Mouse (Mus musculus): ENCODE measurements around the gene Kars. TPM values are rescaled to one million over a fixed set of nuclear protein-coding genes. Genes with fewer than 3 reads are reported as not detected.

Gene Kars
- polyA plus RNA-seq, 1 experiment = 325 TPM

GRCm38 (mm10) chr8:112014936-112015335 is 3.8 kb upstream of the Kars start, which contains the start of gene Gm6793:
Gene Gm6793, minus strand, starts transcription at chr8:112015036.
- Histone ChIP-seq H3K4me1 (ENCODE audit: control insufficient read depth, insufficient read depth, low read length) (no peaks in the 10 kb centered on the region), H3K27me3 (ENCODE audit: control insufficient read depth, insufficient read depth, low read length, poor library complexity, severe bottlenecking) (no peaks in the 10 kb centered on the region), H3K27ac (ENCODE audit: insufficient read depth, low read length) (no peak within 1 kb of the TSS), H3K4me3 (ENCODE audit: low read depth, low read length) (no peak within 1 kb of the TSS), H3K36me3 (ENCODE audit: control insufficient read depth, insufficient read depth, low read length, poor library complexity, severe bottlenecking) (peaks cover 12% of the 10 kb centered on the region), H3K9me3 (replicated peaks; ENCODE audit: control insufficient read depth, insufficient read depth, low read length, poor library complexity, severe bottlenecking) (no peaks in the 10 kb centered on the region), H3K9ac (ENCODE audit: low read depth, poor library complexity, severe bottlenecking) (no peak within 1 kb of the TSS)
- TF ChIP-seq EP300 (IDR thresholded peaks at IDR 0.05; ENCODE audit: insufficient read depth, low read depth, low read length) (no peak), POLR2A (IDR thresholded peaks at IDR 0.05; ENCODE audit: insufficient read depth, low read length) (no peak), CTCF (IDR thresholded peaks at IDR 0.05; ENCODE audit: low read depth, low read length) (no peak)

GRCm38 (mm10) chr8:112011816-112012242 is 706 bp upstream of the Kars start:
- peak overlapping the region; percentile 96 for H3K4me3 ChIP-seq (ENCODE audit: low read depth, low read length)
- H3K9me3 ChIP-seq (replicated peaks; ENCODE audit: control insufficient read depth, insufficient read depth, low read length, poor library complexity, severe bottlenecking) = no peaks in the 10 kb centered on the region
- H3K36me3 ChIP-seq (ENCODE audit: control insufficient read depth, insufficient read depth, low read length, poor library complexity, severe bottlenecking) = peaks cover 8% of the 10 kb centered on the region
- no peaks in the 10 kb centered on the region for H3K4me1 ChIP-seq (ENCODE audit: control insufficient read depth, insufficient read depth, low read length)
- no peaks in the 10 kb centered on the region for H3K27me3 ChIP-seq (ENCODE audit: control insufficient read depth, insufficient read depth, low read length, poor library complexity, severe bottlenecking)
- TF ChIP-seq EP300 (IDR thresholded peaks at IDR 0.05; ENCODE audit: insufficient read depth, low read depth, low read length) = no peak
- no peak for TF ChIP-seq CTCF (IDR thresholded peaks at IDR 0.05; ENCODE audit: low read depth, low read length)
- no peak for TF ChIP-seq POLR2A (IDR thresholded peaks at IDR 0.05; ENCODE audit: insufficient read depth, low read length)
- H3K27ac ChIP-seq (ENCODE audit: insufficient read depth, low read length) = no peak overlapping the region
- H3K9ac ChIP-seq (ENCODE audit: low read depth, poor library complexity, severe bottlenecking) = peak overlapping the region; percentile 82

- Histone ChIP-seq H3K9ac (ENCODE audit: low read depth, poor library complexity, severe bottlenecking) (peak overlapping the region; percentile 82), H3K4me3 (ENCODE audit: low read depth, low read length) (peak overlapping the region; percentile 30), H3K9me3 (replicated peaks; ENCODE audit: control insufficient read depth, insufficient read depth, low read length, poor library complexity, severe bottlenecking) (no peaks in the 10 kb centered on the region), H3K27me3 (ENCODE audit: control insufficient read depth, insufficient read depth, low read length, poor library complexity, severe bottlenecking) (no peaks in the 10 kb centered on the region), H3K4me1 (ENCODE audit: control insufficient read depth, insufficient read depth, low read length) (no peaks in the 10 kb centered on the region), H3K27ac (ENCODE audit: insufficient read depth, low read length) (no peak overlapping the region), H3K36me3 (ENCODE audit: control insufficient read depth, insufficient read depth, low read length, poor library complexity, severe bottlenecking) (peaks cover 29% of the 10 kb centered on the region)
- no peak for TF ChIP-seq POLR2A (IDR thresholded peaks at IDR 0.05; ENCODE audit: insufficient read depth, low read length)
- TF ChIP-seq CTCF (IDR thresholded peaks at IDR 0.05; ENCODE audit: low read depth, low read length) = no peak
- TF ChIP-seq EP300 (IDR thresholded peaks at IDR 0.05; ENCODE audit: insufficient read depth, low read depth, low read length) = no peak
Observed at GRCm38 (mm10) chr8:112009558-112009957, 1.6 kb downstream of the Kars start.

GRCm38 (mm10) chr8:112007669-112008068 is 3.5 kb downstream of the Kars start:
- H3K4me3 ChIP-seq (ENCODE audit: low read depth, low read length) = no peak overlapping the region
- no peak overlapping the region for H3K9ac ChIP-seq (ENCODE audit: low read depth, poor library complexity, severe bottlenecking)
- H3K27me3 ChIP-seq (ENCODE audit: control insufficient read depth, insufficient read depth, low read length, poor library complexity, severe bottlenecking) = no peaks in the 10 kb centered on the region
- H3K9me3 ChIP-seq (replicated peaks; ENCODE audit: control insufficient read depth, insufficient read depth, low read length, poor library complexity, severe bottlenecking) = no peaks in the 10 kb centered on the region
- peaks cover 45% of the 10 kb centered on the region for H3K36me3 ChIP-seq (ENCODE audit: control insufficient read depth, insufficient read depth, low read length, poor library complexity, severe bottlenecking)
- no peak overlapping the region for H3K27ac ChIP-seq (ENCODE audit: insufficient read depth, low read length)
- TF ChIP-seq EP300 (IDR thresholded peaks at IDR 0.05; ENCODE audit: insufficient read depth, low read depth, low read length) (no peak), CTCF (IDR thresholded peaks at IDR 0.05; ENCODE audit: low read depth, low read length) (no peak), POLR2A (IDR thresholded peaks at IDR 0.05; ENCODE audit: insufficient read depth, low read length) (no peak)
- H3K4me1 ChIP-seq (ENCODE audit: control insufficient read depth, insufficient read depth, low read length) = no peaks in the 10 kb centered on the region

GRCm38 (mm10) chr8:112005601-112006000 is 5.5 kb downstream of the Kars start:
- Histone ChIP-seq H3K4me3 (ENCODE audit: low read depth, low read length) (no peak overlapping the region), H3K9ac (ENCODE audit: low read depth, poor library complexity, severe bottlenecking) (no peak overlapping the region), H3K9me3 (replicated peaks; ENCODE audit: control insufficient read depth, insufficient read depth, low read length, poor library complexity, severe bottlenecking) (no peaks in the 10 kb centered on the region), H3K4me1 (ENCODE audit: control insufficient read depth, insufficient read depth, low read length) (no peaks in the 10 kb centered on the region), H3K27me3 (ENCODE audit: control insufficient read depth, insufficient read depth, low read length, poor library complexity, severe bottlenecking) (no peaks in the 10 kb centered on the region), H3K36me3 (ENCODE audit: control insufficient read depth, insufficient read depth, low read length, poor library complexity, severe bottlenecking) (peaks cover 65% of the 10 kb centered on the region), H3K27ac (ENCODE audit: insufficient read depth, low read length) (no peak overlapping the region)
- no peak for TF ChIP-seq CTCF (IDR thresholded peaks at IDR 0.05; ENCODE audit: low read depth, low read length)
- no peak for TF ChIP-seq POLR2A (IDR thresholded peaks at IDR 0.05; ENCODE audit: insufficient read depth, low read length)
- no peak for TF ChIP-seq EP300 (IDR thresholded peaks at IDR 0.05; ENCODE audit: insufficient read depth, low read depth, low read length)

- H3K36me3 ChIP-seq (ENCODE audit: control insufficient read depth, insufficient read depth, low read length, poor library complexity, severe bottlenecking) = peaks cover 74% of the 10 kb centered on the region
- H3K4me1 ChIP-seq (ENCODE audit: control insufficient read depth, insufficient read depth, low read length) = no peaks in the 10 kb centered on the region
- H3K9ac ChIP-seq (ENCODE audit: low read depth, poor library complexity, severe bottlenecking) = no peak overlapping the region
- H3K4me3 ChIP-seq (ENCODE audit: low read depth, low read length) = no peak overlapping the region
- H3K27me3 ChIP-seq (ENCODE audit: control insufficient read depth, insufficient read depth, low read length, poor library complexity, severe bottlenecking) = no peaks in the 10 kb centered on the region
- H3K9me3 ChIP-seq (replicated peaks; ENCODE audit: control insufficient read depth, insufficient read depth, low read length, poor library complexity, severe bottlenecking) = no peaks in the 10 kb centered on the region
- no peak overlapping the region for H3K27ac ChIP-seq (ENCODE audit: insufficient read depth, low read length)
- TF ChIP-seq EP300 (IDR thresholded peaks at IDR 0.05; ENCODE audit: insufficient read depth, low read depth, low read length) (no peak), POLR2A (IDR thresholded peaks at IDR 0.05; ENCODE audit: insufficient read depth, low read length) (no peak), CTCF (IDR thresholded peaks at IDR 0.05; ENCODE audit: low read depth, low read length) (no peak)
Observed at GRCm38 (mm10) chr8:112004754-112005153, 6.4 kb downstream of the Kars start.

Measured in ES-Bruce4 (cell line).